Mouse (Mus musculus) embryonic facial prominence, embryonic 10.5 days (tissue): Measurements from ENCODE around the gene Rita1. TPM values are rescaled to one million over a fixed set of nuclear protein-coding genes. Genes with fewer than 3 reads are reported as not detected.
A peak's percentile ranks its signal among the peaks of the same experiment; 100 is the strongest.

ENCODE experiments used
- DNase-seq: peaks from one replicate; pipeline ENCODE4 v3.0.0-alpha.2; 2017; ENCODE audit warnings: low spot score
- H3K27ac ChIP-seq: fragments of 300-500 bp; sonication (generic); replicated peaks from 2 replicates; pipeline ENCODE4 v1.5.1; 2016; ENCODE audit warnings: mild to moderate bottlenecking
- H3K27me3 ChIP-seq: fragments of 300-500 bp; sonication (generic); replicated peaks from 2 replicates; pipeline ENCODE4 v1.6.1; 2016; ENCODE audit warnings: low read depth, mild to moderate bottlenecking; ENCODE audit not compliant: poor library complexity, severe bottlenecking
- H3K36me3 ChIP-seq: fragments of 300-500 bp; sonication (generic); replicated peaks from 2 replicates; pipeline ENCODE4 v1.6.1; 2016; ENCODE audit warnings: mild to moderate bottlenecking, moderate library complexity
- H3K4me1 ChIP-seq: fragments of 300-500 bp; sonication (generic); 2 replicates; pipeline ENCODE4 v1.6.1; 2016
- H3K4me3 ChIP-seq: fragments of 300-500 bp; sonication (generic); 2 replicates; pipeline ENCODE4 v1.5.1; 2016; ENCODE audit warnings: mild to moderate bottlenecking, moderate library complexity
- H3K9me3 ChIP-seq: fragments of 300-500 bp; sonication (generic); 2 replicates; pipeline ENCODE4 v1.6.1; 2016; ENCODE audit warnings: mild to moderate bottlenecking
- WGBS: fragments of 180-500 bp; shearing (Covaris S2); methylation state at CpG from one replicate; pipeline ENCODE4 v1.1.7; 2016; 5-methylcytosine and 5-hydroxymethylcytosine counted together
- polyA plus RNA-seq: library from polyadenylated mRNA; unstranded; fragments of >200 nt; fragmentation: Nextera tagmentation; extraction: Ambion mirVana; gene quantifications from 2 replicates; pipeline ENCODE4 v1.2.1, GENCODE M21; 2016

Gene Rita1
- polyA plus RNA-seq, 1 experiment from 2014 or later, result 20.1 TPM

- H3K4me1 ChIP-seq, result peaks cover 71% of the 10 kb centered on the region
- no peaks in the 10 kb centered on the region for H3K9me3 ChIP-seq
- H3K36me3 ChIP-seq, result 0 out of 2 replicates have a peak, but pooled peaks cover under 1% of the 10 kb centered on the region
- no peak for DNase-seq
- H3K4me3 ChIP-seq, result no peak overlapping the region
- H3K27ac ChIP-seq, result no peak overlapping the region; the same call in 1 of the 2 replicates
- no peaks in the 10 kb centered on the region for H3K27me3 ChIP-seq
- WGBS, result 71% methylated on average over 10 of the region's 10 CpGs
Measured at GRCm38 (mm10) chr5:120574469-120575063, 37.8 kb downstream of the Rita1 start.

- peak overlapping the region; percentile 54; the same call in 1 of the 2 replicates for H3K27ac ChIP-seq
- 52% methylated on average over 14 of the region's 14 CpGs for WGBS
- DNase-seq, result peak; percentile 43
- no peak overlapping the region for H3K4me3 ChIP-seq
- H3K36me3 ChIP-seq, result no peaks in the 10 kb centered on the region
- H3K9me3 ChIP-seq, result no peaks in the 10 kb centered on the region
- H3K27me3 ChIP-seq, result no peaks in the 10 kb centered on the region
- peaks cover 73% of the 10 kb centered on the region for H3K4me1 ChIP-seq
Measured at GRCm38 (mm10) chr5:120571056-120571740, 41.2 kb downstream of the Rita1 start.

DNA sequence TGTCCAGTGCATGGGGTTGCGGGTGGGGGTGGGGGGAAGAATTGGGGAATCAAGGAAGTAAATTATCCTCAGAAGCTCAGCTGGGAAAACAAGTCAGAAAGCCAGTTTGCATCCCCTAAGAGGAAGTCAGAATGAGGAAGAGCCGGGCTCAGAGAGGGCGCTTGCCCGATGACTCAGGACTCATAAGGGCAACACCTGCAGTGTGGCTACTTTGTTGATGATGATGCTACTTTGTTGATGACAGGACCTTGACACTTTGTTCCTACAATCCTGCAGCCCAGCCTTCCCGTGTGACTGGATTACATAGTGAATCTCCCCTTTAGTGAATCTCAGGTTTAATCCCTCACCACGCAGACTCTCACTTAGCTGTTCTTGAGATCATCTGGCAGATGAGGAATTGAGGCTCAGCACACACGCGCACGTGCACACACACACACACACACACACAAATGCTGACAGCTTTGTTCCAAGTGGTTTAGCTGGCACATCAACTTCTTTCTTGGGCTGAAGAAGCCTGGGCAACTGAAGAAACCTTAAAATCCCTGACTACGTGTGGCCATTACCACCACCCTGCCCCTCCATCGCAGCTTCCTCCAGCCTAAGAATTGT, 42.0 kb downstream of the Rita1 start:
- H3K36me3 ChIP-seq, result no peaks in the 10 kb centered on the region
- H3K4me1 ChIP-seq, result peaks cover 81% of the 10 kb centered on the region
- H3K27ac ChIP-seq, result peak overlapping the region; percentile 54; the same call in 1 of the 2 replicates

GRCm38 (mm10) chr5:120569791-120570190, 42.6 kb downstream of the Rita1 start:
- Histone ChIP-seq H3K4me1 (peaks cover 82% of the 10 kb centered on the region), H3K27me3 (no peaks in the 10 kb centered on the region), H3K27ac (peak overlapping the region; percentile 26; the same call in 1 of the 2 replicates), H3K36me3 (no peaks in the 10 kb centered on the region), H3K9me3 (no peaks in the 10 kb centered on the region), H3K4me3 (no peak overlapping the region)
- WGBS, result 89% methylated on average over 3 of the region's 3 CpGs
- no peak for DNase-seq

More for the DNA sequence above, 42.0 kb downstream of the Rita1 start:
- 86% methylated on average over 11 of the region's 11 CpGs for WGBS
- no peaks in the 10 kb centered on the region for H3K9me3 ChIP-seq
- H3K4me3 ChIP-seq, result no peak overlapping the region
- H3K27me3 ChIP-seq, result no peaks in the 10 kb centered on the region
- no peak for DNase-seq

GRCm38 (mm10) chr5:120568964-120569363, 43.4 kb downstream of the Rita1 start:
- H3K27me3 ChIP-seq, result no peaks in the 10 kb centered on the region
- H3K4me3 ChIP-seq, result no peak overlapping the region
- peaks cover 83% of the 10 kb centered on the region for H3K4me1 ChIP-seq
- DNase-seq, result no peak
- H3K27ac ChIP-seq, result peak overlapping the region; percentile 80; the same call in 1 of the 2 replicates
- H3K9me3 ChIP-seq, result no peaks in the 10 kb centered on the region
- WGBS, result 89% methylated on average over 4 of the region's 4 CpGs
- H3K36me3 ChIP-seq, result no peaks in the 10 kb centered on the region

- Histone ChIP-seq H3K4me3 (no peak overlapping the region), H3K4me1 (peaks cover 87% of the 10 kb centered on the region), H3K9me3 (no peaks in the 10 kb centered on the region), H3K27ac (peak overlapping the region; percentile 80), H3K27me3 (no peaks in the 10 kb centered on the region), H3K36me3 (no peaks in the 10 kb centered on the region)
- 75% methylated on average over 9 of the region's 9 CpGs for WGBS
- no peak for DNase-seq
Measured at GRCm38 (mm10) chr5:120568336-120568768, 44.0 kb downstream of the Rita1 start.

GRCm38 (mm10) chr5:120567761-120568211, 44.6 kb downstream of the Rita1 start:
- Histone ChIP-seq H3K36me3 (no peaks in the 10 kb centered on the region), H3K4me3 (peak overlapping the region; percentile 17; the same call in 1 of the 2 replicates), H3K4me1 (peaks cover 90% of the 10 kb centered on the region), H3K27me3 (no peaks in the 10 kb centered on the region), H3K27ac (peak overlapping the region; percentile 80), H3K9me3 (no peaks in the 10 kb centered on the region)
- 59% methylated on average over 14 of the region's 14 CpGs for WGBS
- no peak for DNase-seq

GRCm38 (mm10) chr5:120567253-120567701, 45.1 kb downstream of the Rita1 start:
- Histone ChIP-seq H3K4me1 (peaks cover 94% of the 10 kb centered on the region), H3K36me3 (no peaks in the 10 kb centered on the region), H3K9me3 (no peaks in the 10 kb centered on the region), H3K27ac (peak overlapping the region; percentile 80), H3K27me3 (no peaks in the 10 kb centered on the region), H3K4me3 (peak overlapping the region; percentile 17; the same call in 1 of the 2 replicates)
- 10% methylated on average over 21 of the region's 21 CpGs for whole genome bisulfite sequencing
- peak; percentile 82 for DNase-seq

DNA sequence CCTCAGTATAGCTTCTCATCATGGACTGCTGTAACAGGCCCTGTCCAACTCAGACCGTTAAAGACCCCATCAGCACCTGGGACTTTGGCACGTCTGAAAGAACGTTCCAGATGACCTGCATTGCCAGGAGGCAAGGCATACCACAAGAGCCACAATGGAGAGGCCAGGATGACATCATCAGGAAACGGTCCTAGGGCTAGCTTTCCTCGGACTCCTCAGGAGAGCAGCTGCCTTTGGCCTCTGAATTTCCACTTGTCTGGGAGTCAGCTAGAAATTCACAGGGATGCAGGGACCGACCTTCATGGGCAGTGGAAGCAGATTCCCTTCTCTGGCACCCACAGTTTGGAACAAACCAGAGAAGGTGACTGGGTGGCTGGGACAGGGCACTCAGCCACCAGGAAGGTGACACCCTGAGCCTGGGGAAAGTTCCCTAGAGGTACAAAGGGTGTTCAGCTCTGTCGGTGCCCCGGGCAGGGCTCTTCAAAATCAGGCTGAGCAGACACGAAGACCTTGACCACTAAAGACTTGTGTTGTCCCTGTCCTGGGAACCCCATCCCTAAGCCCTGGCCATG, 45.6 kb downstream of the Rita1 start:
- no peak for DNase-seq
- Histone ChIP-seq H3K27ac (peak overlapping the region; percentile 80), H3K9me3 (no peaks in the 10 kb centered on the region), H3K27me3 (no peaks in the 10 kb centered on the region), H3K4me3 (no peak overlapping the region), H3K36me3 (no peaks in the 10 kb centered on the region), H3K4me1 (peaks cover 93% of the 10 kb centered on the region)
- 53% methylated on average over 9 of the region's 9 CpGs for WGBS

DNA sequence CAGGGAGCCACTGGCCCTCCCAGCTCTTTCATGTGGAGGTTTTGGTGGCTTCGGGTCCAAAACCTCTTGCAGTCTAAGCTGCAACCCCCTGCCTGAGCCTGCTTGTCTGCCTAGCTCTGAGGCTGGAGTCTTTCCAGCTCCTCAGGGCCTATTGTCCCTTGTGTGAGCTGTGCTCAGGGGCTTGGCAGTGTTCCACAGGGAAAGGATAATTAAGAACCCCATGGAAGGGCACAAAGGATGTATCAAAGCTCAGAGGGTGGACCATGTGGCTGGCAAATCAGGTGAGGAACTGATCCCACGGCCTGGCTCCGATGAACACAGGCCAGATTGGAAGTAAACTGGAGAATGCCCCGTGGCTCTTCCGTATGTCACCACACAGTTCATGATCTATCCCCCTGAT, 46.3 kb downstream of the Rita1 start:
- 57% methylated on average over 5 of the region's 5 CpGs for WGBS
- Histone ChIP-seq H3K4me1 (peaks cover 90% of the 10 kb centered on the region), H3K4me3 (no peak overlapping the region), H3K27me3 (no peaks in the 10 kb centered on the region), H3K36me3 (no peaks in the 10 kb centered on the region), H3K9me3 (no peaks in the 10 kb centered on the region), H3K27ac (peak overlapping the region; percentile 80)
- no peak for DNase-seq

- H3K4me1 ChIP-seq, result peaks cover 90% of the 10 kb centered on the region
- WGBS, result 48% methylated on average over 15 of the region's 15 CpGs
Measured at GRCm38 (mm10) chr5:120565171-120565905, 47.1 kb downstream of the Rita1 start.

DNA sequence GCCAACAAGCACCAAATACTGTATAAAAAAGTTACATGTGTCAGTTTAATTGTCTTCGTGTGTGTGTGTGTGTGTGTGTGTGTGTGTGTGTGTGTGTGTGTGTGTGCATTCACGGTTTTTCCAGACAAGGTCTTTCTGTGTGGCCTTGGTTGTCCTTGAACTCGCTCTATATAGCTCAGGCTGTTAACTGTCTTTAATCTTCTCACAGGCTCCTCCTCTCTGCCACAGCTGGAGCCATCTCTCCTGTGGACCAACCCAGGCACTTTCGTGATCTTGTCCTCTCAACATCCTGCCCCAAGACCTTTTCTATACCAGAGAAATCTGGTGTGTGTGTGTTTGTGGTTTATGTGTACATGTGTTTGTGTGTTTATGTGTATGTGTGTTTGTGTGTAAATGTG, 48.5 kb downstream of the Rita1 start:
- WGBS, result 53% methylated on average over 4 of the region's 4 CpGs
- Histone ChIP-seq H3K27ac (peak overlapping the region; percentile 84), H3K4me1 (peaks cover 88% of the 10 kb centered on the region)

More at GRCm38 (mm10) chr5:120565171-120565905, 47.1 kb downstream of the Rita1 start:
- DNase-seq, result no peak
- Histone ChIP-seq H3K36me3 (no peaks in the 10 kb centered on the region), H3K9me3 (no peaks in the 10 kb centered on the region), H3K27ac (peak overlapping the region; percentile 80), H3K4me3 (no peak overlapping the region), H3K27me3 (no peaks in the 10 kb centered on the region)

More for the DNA sequence above, 48.5 kb downstream of the Rita1 start:
- H3K36me3 ChIP-seq, result no peaks in the 10 kb centered on the region
- H3K9me3 ChIP-seq, result no peaks in the 10 kb centered on the region
- H3K27me3 ChIP-seq, result no peaks in the 10 kb centered on the region
- DNase-seq, result no peak
- H3K4me3 ChIP-seq, result 0 out of 2 replicates have a peak overlapping the region, but pooled peaks have one; percentile 24
